Mouse (Mus musculus): ENCODE data around the gene Scgb1b27.
"Not testable (repeated sequence)": the region's sequence is repeated elsewhere in the genome, so short reads cannot be mapped to it uniquely, and the experiment has no call there.

Scgb1b27 gene

DNA sequence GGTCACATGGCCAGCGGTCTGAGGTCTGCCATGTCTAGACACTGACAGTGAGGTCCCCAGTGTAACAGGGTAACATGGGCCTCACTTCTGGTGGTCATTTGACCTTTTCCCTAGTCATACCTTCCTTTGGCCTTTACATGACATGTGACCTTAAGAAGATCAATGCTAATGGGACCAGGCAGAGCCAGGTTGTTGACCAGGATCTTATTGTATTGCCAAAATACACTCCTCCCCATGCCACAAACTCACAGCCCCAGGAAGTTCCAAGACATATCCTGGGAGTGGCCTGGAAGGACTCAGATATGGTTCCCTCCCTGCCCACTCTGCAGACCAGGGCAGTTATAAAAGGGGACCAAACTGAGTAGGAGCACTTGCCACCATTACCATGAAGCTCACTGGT lies at the start of gene Scgb1b27:
TSS of gene Scgb1b27 (plus strand) at position 301 of the 400 bp plus-strand sequence.
- not testable (repeated sequence) for DNase-seq (ENCODE audit: low spot score)

DNA sequence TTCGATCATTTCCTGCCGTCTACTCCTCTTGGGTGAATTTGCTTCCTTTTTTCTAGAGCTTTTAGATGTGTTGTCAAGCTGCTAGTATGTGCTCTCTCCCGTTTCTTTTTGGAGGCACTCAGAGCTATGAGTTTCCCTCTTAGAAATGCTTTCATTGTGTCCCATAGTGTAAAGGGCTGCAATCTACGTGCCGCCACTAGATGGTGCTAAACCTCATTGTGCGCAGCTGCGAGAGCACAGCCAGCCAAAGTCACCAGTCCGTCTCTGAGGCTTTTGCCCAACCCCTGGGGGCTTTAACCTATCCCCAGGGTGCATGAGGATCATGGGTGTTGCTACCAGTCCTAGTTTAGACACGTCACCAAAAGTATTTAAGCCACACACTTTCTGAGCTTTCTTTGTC lies 39.0 kb upstream of the Scgb1b27 start:
- DNase-seq (ENCODE audit: low spot score): not testable (repeated sequence)

DNA sequence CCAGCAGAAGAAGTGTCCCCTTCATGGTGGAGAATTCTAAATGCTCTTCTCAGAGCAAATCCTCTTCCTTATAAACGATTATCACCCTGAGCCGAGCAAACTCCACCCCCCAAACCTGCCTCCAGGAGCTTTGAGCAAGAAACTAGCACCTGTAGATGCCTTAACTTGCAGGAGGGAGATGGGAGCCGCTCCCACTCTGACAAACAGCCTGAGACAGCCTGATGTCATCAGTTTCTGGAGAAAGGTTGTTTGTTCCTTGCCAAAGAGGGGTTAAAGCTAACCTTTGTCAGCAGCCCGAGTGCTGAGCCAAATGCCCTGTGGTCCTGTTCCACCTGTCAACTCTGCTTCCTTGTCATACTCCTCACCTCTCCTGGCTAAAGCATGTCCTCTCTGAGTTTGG lies 7.4 kb upstream of the Scgb1b27 start, which contains the start of gene Scgb2b27:
TSS of gene Scgb2b27 (minus strand) at position 101 of the 400 bp plus-strand sequence.
- no peak for DNase-seq (ENCODE audit: low spot score)

DNA sequence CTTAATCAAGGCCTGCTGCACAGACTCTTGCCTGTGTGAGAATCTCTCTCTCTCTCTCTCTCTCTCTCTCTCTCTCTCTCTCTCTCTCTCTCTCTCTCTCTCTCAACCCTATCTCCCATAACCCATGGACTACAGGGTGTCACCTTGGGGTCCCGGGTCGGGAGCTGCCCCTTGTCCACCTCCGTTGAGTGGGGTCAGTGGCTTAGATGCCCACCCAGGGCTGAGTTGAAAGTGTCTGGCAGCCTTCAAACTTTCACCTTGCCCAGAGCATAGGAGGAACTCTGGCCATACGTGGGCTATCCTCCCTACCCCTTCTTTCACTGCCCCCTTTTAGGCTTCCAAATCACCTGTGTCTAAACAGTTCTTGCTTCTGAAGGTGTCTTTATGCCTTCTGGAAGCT lies 4.4 kb downstream of the Scgb1b27 start:
- DNase-seq (ENCODE audit: low spot score): no peak

DNA sequence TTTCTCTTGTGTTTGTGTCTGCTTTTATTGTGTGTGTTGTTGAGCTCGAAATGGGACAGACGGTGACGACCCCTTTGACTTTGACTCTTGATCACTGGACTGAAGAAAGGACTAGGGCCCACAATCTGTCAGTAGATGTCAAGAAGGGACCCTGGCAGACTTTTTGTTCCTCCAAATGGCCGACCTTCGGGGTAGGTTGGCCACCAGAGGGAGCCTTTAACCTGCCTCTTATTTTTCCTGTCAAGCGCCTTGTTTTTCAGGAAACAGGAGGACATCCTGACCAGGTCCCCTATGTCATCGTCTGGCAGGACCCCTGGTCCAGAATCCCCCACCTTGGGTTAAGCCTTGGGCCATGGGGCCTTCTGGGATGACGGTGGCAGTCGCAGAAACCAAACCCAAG lies 5.9 kb downstream of the Scgb1b27 start:
- not testable (repeated sequence) for DNase-seq (ENCODE audit: low spot score)

DNA sequence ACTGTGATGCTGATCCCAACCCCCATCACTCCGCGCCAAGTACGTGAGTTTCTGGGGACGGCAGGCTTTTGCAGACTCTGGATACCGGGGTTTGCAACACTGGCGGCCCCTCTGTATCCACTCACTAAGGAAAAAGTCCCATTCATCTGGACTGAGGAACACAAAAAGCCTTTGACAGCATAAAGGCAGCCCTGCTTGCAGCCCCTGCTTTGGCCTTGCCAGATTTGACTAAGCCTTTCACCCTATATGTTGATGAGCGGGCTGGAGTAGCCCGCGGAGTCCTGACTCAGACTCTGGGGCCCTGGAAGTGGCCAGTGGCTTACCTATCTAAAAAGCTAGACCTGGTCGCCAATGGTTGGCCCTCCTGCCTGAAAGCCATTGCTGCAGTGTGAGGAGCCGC lies 8.7 kb downstream of the Scgb1b27 start:
- DNase-seq (ENCODE audit: low spot score): no peak

DNA sequence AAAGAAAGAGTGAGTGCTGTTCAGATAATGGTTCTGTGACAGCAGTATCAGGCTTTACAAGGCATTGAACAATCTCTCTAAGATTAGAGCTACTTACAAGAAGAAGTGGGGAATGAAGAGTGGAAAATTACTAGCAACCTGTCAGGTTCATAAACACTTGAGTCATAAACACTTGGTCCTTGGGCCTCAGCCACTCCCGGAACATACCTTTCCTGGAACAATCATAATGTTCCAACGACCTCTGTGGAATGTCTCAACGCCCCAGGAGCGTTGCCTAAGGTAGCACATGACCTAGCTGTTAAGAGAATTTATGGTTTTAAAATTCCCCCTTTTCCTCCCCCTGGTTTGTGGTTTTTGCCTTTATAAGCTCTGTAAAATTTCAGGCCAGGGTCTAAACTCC lies 13.3 kb downstream of the Scgb1b27 start:
- DNase-seq (ENCODE audit: low spot score): not testable (repeated sequence)

DNA sequence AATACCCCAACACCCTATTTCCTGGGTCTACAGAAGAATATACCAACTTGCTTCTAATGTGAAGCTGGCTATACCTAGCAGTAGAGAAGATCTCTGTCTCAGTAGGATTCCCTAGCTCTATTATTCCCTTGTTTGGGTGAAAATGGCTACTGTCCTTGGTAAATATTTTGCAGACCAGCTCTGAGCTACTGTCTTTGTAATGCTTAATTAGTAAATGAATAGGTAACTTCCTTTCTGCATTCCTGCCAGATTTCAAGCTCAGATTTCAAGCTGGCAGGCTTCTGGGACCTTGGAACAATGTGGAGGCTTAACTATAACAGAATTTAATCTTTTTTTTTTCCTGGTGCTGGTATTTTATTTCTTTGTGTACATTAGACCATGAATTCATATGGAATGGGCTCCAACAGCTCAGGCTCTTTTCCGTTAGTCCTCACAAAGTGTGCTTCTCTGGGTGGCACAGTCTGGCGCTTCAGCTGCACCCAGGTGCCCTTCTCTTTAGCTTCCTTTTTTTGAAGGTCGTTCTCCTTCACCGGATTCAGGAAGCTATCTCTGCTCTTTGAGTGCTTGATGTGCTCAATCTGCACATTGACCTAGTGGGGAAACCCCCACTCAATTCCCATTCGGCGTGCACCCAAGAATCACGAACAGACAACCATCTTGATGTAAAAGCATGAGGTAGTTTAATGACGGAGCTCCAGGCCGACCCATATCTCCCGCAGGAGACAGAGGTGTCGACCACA lies 15.0 kb downstream of the Scgb1b27 start:
- not testable (repeated sequence) for DNase-seq (ENCODE audit: low spot score)

DNA sequence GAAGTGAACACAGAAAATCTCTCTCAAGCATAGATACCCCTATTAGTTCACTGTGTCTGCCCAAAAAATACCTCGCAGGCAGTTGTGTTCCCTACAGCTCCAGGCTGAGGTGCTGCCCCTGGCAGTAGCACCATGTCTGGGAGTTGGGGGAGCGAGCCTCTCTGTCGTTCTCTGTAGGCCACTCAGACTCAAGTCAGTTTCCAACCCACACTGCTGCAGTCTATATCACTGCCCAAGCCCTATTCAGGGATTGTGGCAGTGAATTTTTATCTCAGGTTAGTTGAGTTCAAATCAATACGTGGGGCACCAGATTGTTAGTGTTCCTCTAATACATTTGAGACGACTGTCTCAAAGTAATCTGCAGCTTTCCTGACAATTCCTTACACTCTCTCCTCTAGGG lies 46.8 kb downstream of the Scgb1b27 start:
- DNase-seq (ENCODE audit: low spot score): not testable (repeated sequence)

Data from yolk sac, embryonic 10.5 days (tissue).